ENCODE assay signal across 23 mouse cellular contexts in genomic region chr8:124866669-124867068, GRCm38 (mm10). TPM values are rescaled to one million over a fixed set of nuclear protein-coding genes. Genes with fewer than 3 reads are reported as not detected.
DNase-seq lines count a peak whose midpoint lies in the region; ATAC-seq and TF ChIP-seq lines count a peak whose summit lies in the region.
"Had no signal": no experiment of that assay in that cellular context is flagged by ENCODE, and none has a peak within 500 bp of the region (broad histone marks: within the 10 kb centered on the region; RNA-seq: fewer than 3 reads in every experiment).

No protein-coding gene starts in this region.

- peak; percentile 42 for TF ChIP-seq EP300 in lung, postnatal 0 days (IDR thresholded peaks at IDR 0.05)

- WGBS in heart, embryonic 11.5 days (ENCODE audit: insufficient replicate concordance), result 31% methylated on average over 3 of the region's 3 CpGs
- 45% methylated on average over 3 of the region's 3 CpGs for WGBS in lung, postnatal 0 days
- 90% methylated on average over 3 of the region's 3 CpGs for WGBS in midbrain, embryonic 13.5 days

- peaks cover 39% of the 10 kb centered on the region for H3K4me1 ChIP-seq in heart, embryonic 11.5 days (ENCODE audit: control insufficient read depth, insufficient read depth, low read length)
- peaks cover 3% of the 10 kb centered on the region; the same call in 1 of the 2 replicates for H3K4me1 ChIP-seq in lung, postnatal 0 days (ENCODE audit: insufficient read depth, low read depth, low read length)
- peaks cover 15% of the 10 kb centered on the region for H3K4me1 ChIP-seq in midbrain, embryonic 13.5 days (replicated peaks)

- no peak overlapping the region for H3K4me3 ChIP-seq in heart, embryonic 11.5 days (ENCODE audit: low read depth, low read length)
- no peak overlapping the region for H3K4me3 ChIP-seq in lung, postnatal 0 days (ENCODE audit: low read depth, low read length)
- H3K4me3 ChIP-seq in midbrain, embryonic 13.5 days (replicated peaks), result no peak overlapping the region
- H3K4me3 ChIP-seq: embryonic facial prominence, embryonic 13.5 days; erythroblast, embryonic 14.5 days; forebrain, embryonic 12.5 days; hindbrain, embryonic 10.5 days; intestine, embryonic 15.5 days; left cerebral cortex, adult 2 months; lung, embryonic 15.5 days; neural tube, embryonic 15.5 days had no signal

- no peak overlapping the region for H3K4me2 ChIP-seq in heart, embryonic 11.5 days
- no peak overlapping the region for H3K4me2 ChIP-seq in lung, postnatal 0 days (replicated peaks; ENCODE audit: low read depth, low read length)
- no peak overlapping the region for H3K4me2 ChIP-seq in midbrain, embryonic 13.5 days (replicated peaks)
- H3K4me2 ChIP-seq: embryonic facial prominence, embryonic 13.5 days; forebrain, embryonic 12.5 days; intestine, embryonic 15.5 days; lung, embryonic 15.5 days; neural tube, embryonic 15.5 days had no signal

- no peaks in the 10 kb centered on the region for H3K9me3 ChIP-seq in heart, embryonic 11.5 days (replicated peaks; ENCODE audit: control insufficient read depth, low read length)
- H3K9me3 ChIP-seq in lung, postnatal 0 days (ENCODE audit: low read length), result no peaks in the 10 kb centered on the region
- no peaks in the 10 kb centered on the region for H3K9me3 ChIP-seq in midbrain, embryonic 13.5 days
- H3K9me3 ChIP-seq: embryonic facial prominence, embryonic 13.5 days; forebrain, embryonic 12.5 days; hindbrain, embryonic 10.5 days; intestine, embryonic 15.5 days; lung, embryonic 15.5 days; neural tube, embryonic 15.5 days had no signal

- no peak for ATAC-seq in heart, embryonic 11.5 days (replicated peaks; ENCODE audit: insufficient number of reproducible peaks, low FRiP score, low TSS enrichment)
- no peak for ATAC-seq in lung, postnatal 0 days
- peak; percentile 28 for ATAC-seq in megakaryocyte, adult 5-6 weeks (ENCODE audit: poor library complexity, severe bottlenecking)
- ATAC-seq in midbrain, embryonic 13.5 days, result no peak
- ATAC-seq: activated CD4-positive, CD25-positive, alpha-beta regulatory T cell, adult 4 months; hindbrain, embryonic 16.5 days; intestine, embryonic 15.5 days had no signal

- H3K9ac ChIP-seq in heart, embryonic 11.5 days (ENCODE audit: low read depth, low read length), result no peak overlapping the region
- H3K9ac ChIP-seq in lung, postnatal 0 days (replicated peaks; ENCODE audit: low read depth), result no peak overlapping the region
- no peak overlapping the region for H3K9ac ChIP-seq in midbrain, embryonic 13.5 days (replicated peaks)
- H3K9ac ChIP-seq: embryonic facial prominence, embryonic 13.5 days; forebrain, embryonic 12.5 days; intestine, embryonic 15.5 days; liver, embryonic 14.5 days; lung, embryonic 15.5 days; neural tube, embryonic 15.5 days had no signal

- no peaks in the 10 kb centered on the region for H3K27me3 ChIP-seq in heart, embryonic 11.5 days (ENCODE audit: control insufficient read depth, insufficient read depth, low read length)
- H3K27me3 ChIP-seq in lung, postnatal 0 days (replicated peaks; ENCODE audit: insufficient read depth, low read length), result no peaks in the 10 kb centered on the region
- H3K27me3 ChIP-seq in midbrain, embryonic 13.5 days, result no peaks in the 10 kb centered on the region
- H3K27me3 ChIP-seq: embryonic facial prominence, embryonic 13.5 days; forebrain, embryonic 12.5 days; intestine, embryonic 15.5 days; lung, embryonic 15.5 days; neural tube, embryonic 15.5 days had no signal

- no peak for TF ChIP-seq CTCF in lung, postnatal 0 days (IDR thresholded peaks at IDR 0.05)

- DNase-seq in heart, adult 8-10 months (ENCODE audit: low spot score), result no peak
- DNase-seq in lung, postnatal 0 days (ENCODE audit: low spot score), result peak; percentile 28
- no peak for DNase-seq in lung, postnatal 25 days (ENCODE audit: low spot score)
- DNase-seq in testis, postnatal 14 days (ENCODE audit: low spot score), result no peak
- DNase-seq: cerebellum, adult 18-20 months; cerebellum, postnatal 14 days; kidney, adult 8-10 months; kidney, postnatal 10 days; right cerebral cortex, adult 18-20 months had no signal

- H3K27ac ChIP-seq in heart, embryonic 11.5 days (ENCODE audit: low read depth, low read length), result peak overlapping the region; percentile 18; the same call in 1 of the 2 replicates
- H3K27ac ChIP-seq in lung, postnatal 0 days (ENCODE audit: low read length), result 0 out of 2 replicates have a peak overlapping the region, but pooled peaks have one; percentile 21
- H3K27ac ChIP-seq in midbrain, embryonic 13.5 days, result no peak overlapping the region
- H3K27ac ChIP-seq: embryonic facial prominence, embryonic 13.5 days; forebrain, embryonic 12.5 days; hindbrain, embryonic 10.5 days; intestine, embryonic 15.5 days; left cerebral cortex, adult 2 months; liver, embryonic 14.5 days; lung, embryonic 15.5 days; neural tube, embryonic 15.5 days had no signal

- H3K36me3 ChIP-seq in heart, embryonic 11.5 days (ENCODE audit: control insufficient read depth, insufficient read depth, low read length), result 0 out of 2 replicates have a peak, but pooled peaks cover 3% of the 10 kb centered on the region
- H3K36me3 ChIP-seq in lung, postnatal 0 days (ENCODE audit: insufficient read depth, low read length), result no peaks in the 10 kb centered on the region
- peaks cover 16% of the 10 kb centered on the region for H3K36me3 ChIP-seq in midbrain, embryonic 13.5 days

RNA-seq across cellular contexts. Expression of gene 2810004N23Rik, which starts 3.7 kb away (rescaled TPM):
- polyA plus RNA-seq in heart, embryonic 11.5 days (2014; fragmentation: Nextera tagmentation; extraction: Ambion mirVana), result 47.9 and 49.7 TPM in 2 replicates
- 10 to 100 TPM; 47.3 to 56.0 (median 50.9) TPM for total RNA-seq in heart, adult 8-10 months (2022)
- polyA plus RNA-seq in lung, postnatal 0 days (2015; fragmentation: Nextera tagmentation; extraction: Ambion mirVana), result 18.0 and 18.2 TPM in 2 replicates
- 11.6 and 13.2 TPM in 2 replicates for total RNA-seq in megakaryocyte, adult 5-6 weeks (2015)
- 23.9 and 24.4 TPM in 2 replicates for total RNA-seq in megakaryocyte, adult 5-6 weeks (2017)
- 35.9 and 37.4 TPM in 2 replicates for polyA plus RNA-seq in midbrain, embryonic 13.5 days (2015; fragmentation: Nextera tagmentation; extraction: Ambion mirVana)

RNA-seq across cellular contexts. Expression of gene Gnpat, which starts 3.8 kb away (rescaled TPM):
- 95.4 and 113 TPM in 2 replicates for polyA plus RNA-seq in heart, embryonic 11.5 days (2014; fragmentation: Nextera tagmentation; extraction: Ambion mirVana)
- 100 to 1,000 TPM; 184 to 202 (median 188) TPM for total RNA-seq in heart, adult 8-10 months (2022)
- 67.8 and 71.5 TPM in 2 replicates for polyA plus RNA-seq in lung, postnatal 0 days (2015; fragmentation: Nextera tagmentation; extraction: Ambion mirVana)
- 44.3 and 54.3 TPM in 2 replicates for total RNA-seq in megakaryocyte, adult 5-6 weeks (2015)
- total RNA-seq in megakaryocyte, adult 5-6 weeks (2017), result 43.9 and 50.3 TPM in 2 replicates
- polyA plus RNA-seq in midbrain, embryonic 13.5 days (2015; fragmentation: Nextera tagmentation; extraction: Ambion mirVana), result 99.1 and 106 TPM in 2 replicates

RNA-seq across cellular contexts. Expression of gene Exoc8, which starts 30.8 kb away (rescaled TPM):
- 5.4 and 5.9 TPM in 2 replicates for polyA plus RNA-seq in heart, embryonic 11.5 days (2014; fragmentation: Nextera tagmentation; extraction: Ambion mirVana)
- total RNA-seq in heart, adult 8-10 months (2022), result 10 to 100 TPM; 18.5 to 22.5 (median 19.7) TPM
- polyA plus RNA-seq in lung, postnatal 0 days (2015; fragmentation: Nextera tagmentation; extraction: Ambion mirVana), result 7.0 and 7.7 TPM in 2 replicates
- total RNA-seq in megakaryocyte, adult 5-6 weeks (2015), result 6.5 and 8.9 TPM in 2 replicates
- 14.5 and 16.1 TPM in 2 replicates for total RNA-seq in megakaryocyte, adult 5-6 weeks (2017)
- 11.8 and 14.4 TPM in 2 replicates for polyA plus RNA-seq in midbrain, embryonic 13.5 days (2015; fragmentation: Nextera tagmentation; extraction: Ambion mirVana)

RNA-seq across cellular contexts. Expression of gene Sprtn, which starts 31.0 kb away (rescaled TPM):
- polyA plus RNA-seq in heart, embryonic 11.5 days (2014; fragmentation: Nextera tagmentation; extraction: Ambion mirVana), result 7.1 and 8.6 TPM in 2 replicates
- 10 to 100 TPM; 11.0 to 13.7 (median 12.3) TPM for total RNA-seq in heart, adult 8-10 months (2022)
- polyA plus RNA-seq in lung, postnatal 0 days (2015; fragmentation: Nextera tagmentation; extraction: Ambion mirVana), result 6.9 TPM in 2 replicates
- total RNA-seq in megakaryocyte, adult 5-6 weeks (2015), result 11.0 and 11.1 TPM in 2 replicates
- 18.9 and 20.7 TPM in 2 replicates for total RNA-seq in megakaryocyte, adult 5-6 weeks (2017)
- polyA plus RNA-seq in midbrain, embryonic 13.5 days (2015; fragmentation: Nextera tagmentation; extraction: Ambion mirVana), result 11.5 and 14.1 TPM in 2 replicates
